Mouse (Mus musculus) limb, embryonic 10.5 days (tissue): ENCODE measurements around the gene Mlana. TPM values are rescaled to one million over a fixed set of nuclear protein-coding genes. Genes with fewer than 3 reads are reported as not detected.

Source experiments
- DNase-seq: peaks from one replicate; pipeline ENCODE4 v3.0.0-alpha.2; 2017; ENCODE audit warnings: low spot score
- H3K27ac ChIP-seq: fragments of 300-500 bp; sonication (generic); 2 replicates; pipeline ENCODE4 v1.5.1; 2016; ENCODE audit warnings: mild to moderate bottlenecking
- H3K27me3 ChIP-seq: fragments of 300-500 bp; sonication (generic); 2 replicates; pipeline ENCODE4 v1.6.1; 2016; ENCODE audit warnings: low read depth, mild to moderate bottlenecking; ENCODE audit not compliant: poor library complexity, severe bottlenecking
- H3K36me3 ChIP-seq: fragments of 300-500 bp; sonication (generic); 2 replicates; pipeline ENCODE4 v1.6.1; 2016; ENCODE audit warnings: mild to moderate bottlenecking, moderate library complexity
- H3K4me1 ChIP-seq: fragments of 300-500 bp; sonication (generic); 2 replicates; pipeline ENCODE4 v1.6.1; 2016
- H3K4me3 ChIP-seq: fragments of 300-500 bp; sonication (generic); 2 replicates; pipeline ENCODE4 v1.5.1; 2016; ENCODE audit warnings: mild to moderate bottlenecking, moderate library complexity
- H3K9me3 ChIP-seq: fragments of 300-500 bp; sonication (generic); replicated peaks from 2 replicates; pipeline ENCODE4 v1.6.1; 2016; ENCODE audit warnings: mild to moderate bottlenecking
- WGBS: fragments of 180-500 bp; shearing (Covaris S2); methylation state at CpG from one replicate; pipeline ENCODE4 v1.1.7; 2016; 5-methylcytosine and 5-hydroxymethylcytosine counted together
- polyA plus RNA-seq: library from polyadenylated mRNA; unstranded; fragments of >200 nt; fragmentation: Nextera tagmentation; extraction: Ambion mirVana; gene quantifications from 2 replicates; pipeline ENCODE4 v1.2.1, GENCODE M21; 2016

The Mlana gene
- polyA plus RNA-seq: not detected in 2 replicates

DNA sequence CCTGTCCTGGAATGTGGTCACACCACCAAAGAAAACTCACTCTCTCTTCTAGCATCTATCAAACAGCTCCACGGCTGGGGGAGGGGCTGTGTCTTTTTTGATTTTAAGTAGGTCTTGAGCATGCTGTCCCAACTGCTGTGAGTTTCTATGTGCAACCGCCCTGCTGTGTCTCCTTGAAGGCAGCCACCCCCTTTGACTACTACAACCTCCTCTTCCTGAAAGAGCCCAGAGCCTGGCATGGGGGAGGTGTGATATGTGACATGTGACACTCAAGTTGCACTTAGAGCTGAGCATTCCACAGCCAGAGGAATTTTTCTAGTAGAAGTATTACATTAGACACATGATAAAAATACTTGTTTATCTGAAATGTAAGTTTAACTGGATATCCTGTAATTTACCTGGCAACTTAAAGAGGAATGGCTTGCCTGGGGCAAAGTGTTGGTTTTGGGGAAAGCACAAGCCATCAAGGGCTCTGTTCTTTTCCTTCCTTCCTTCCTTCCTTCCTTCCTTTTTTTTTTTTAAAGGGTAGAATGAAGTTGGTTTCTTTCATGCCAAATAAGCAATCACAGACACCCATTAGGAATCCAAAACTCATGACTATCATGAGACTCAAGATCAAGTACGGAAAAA is at the start of gene Mlana:
Mlana (plus strand) TSS at position 580 of the 630 bp plus-strand sequence.
- no peaks in the 10 kb centered on the region for H3K9me3 ChIP-seq
- DNase-seq: no peak
- H3K27me3 ChIP-seq: no peaks in the 10 kb centered on the region
- H3K27ac ChIP-seq: no peak within 1 kb of the TSS
- H3K36me3 ChIP-seq: no peaks in the 10 kb centered on the region
- H3K4me1 ChIP-seq: peaks cover 19% of the 10 kb centered on the region
- no peak within 1 kb of the TSS for H3K4me3 ChIP-seq
- WGBS: 55% methylated on average over 3 of the region's 3 CpGs

GRCm38 (mm10) chr19:29648550-29648914 is 49.1 kb upstream of the Mlana start:
- peak overlapping the region; percentile 93; the same call in 1 of the 2 replicates for H3K27ac ChIP-seq
- no peak for DNase-seq
- no peaks in the 10 kb centered on the region for H3K27me3 ChIP-seq
- H3K9me3 ChIP-seq: no peaks in the 10 kb centered on the region
- H3K4me1 ChIP-seq: peaks cover 7% of the 10 kb centered on the region
- peak overlapping the region; percentile 79 for H3K4me3 ChIP-seq
- peaks cover 20% of the 10 kb centered on the region for H3K36me3 ChIP-seq
- 33% methylated on average over 4 of the region's 4 CpGs for WGBS

GRCm38 (mm10) chr19:29649683-29650082 is 47.9 kb upstream of the Mlana start:
- H3K27ac ChIP-seq: no peak overlapping the region
- no peaks in the 10 kb centered on the region for H3K9me3 ChIP-seq
- H3K36me3 ChIP-seq: peaks cover 16% of the 10 kb centered on the region
- peaks cover 10% of the 10 kb centered on the region for H3K4me1 ChIP-seq
- no peak overlapping the region for H3K4me3 ChIP-seq
- DNase-seq: no peak
- no peaks in the 10 kb centered on the region for H3K27me3 ChIP-seq
- 87% methylated on average over 1 of the region's 1 CpGs for WGBS

GRCm38 (mm10) chr19:29653768-29654265 is 43.8 kb upstream of the Mlana start:
- no peak overlapping the region for H3K4me3 ChIP-seq
- DNase-seq: no peak
- no peaks in the 10 kb centered on the region for H3K36me3 ChIP-seq
- no peak overlapping the region for H3K27ac ChIP-seq
- WGBS: 84% methylated on average over 9 of the region's 9 CpGs
- H3K27me3 ChIP-seq: no peaks in the 10 kb centered on the region
- peaks cover 22% of the 10 kb centered on the region; the same call in 1 of the 2 replicates for H3K4me1 ChIP-seq
- no peaks in the 10 kb centered on the region for H3K9me3 ChIP-seq

GRCm38 (mm10) chr19:29655148-29655547 is 42.5 kb upstream of the Mlana start:
- no peaks in the 10 kb centered on the region for H3K9me3 ChIP-seq
- peaks cover 22% of the 10 kb centered on the region; the same call in 1 of the 2 replicates for H3K4me1 ChIP-seq
- H3K4me3 ChIP-seq: no peak overlapping the region
- no peak overlapping the region for H3K27ac ChIP-seq
- DNase-seq: no peak
- H3K27me3 ChIP-seq: no peaks in the 10 kb centered on the region
- WGBS: 64% methylated on average over 6 of the region's 6 CpGs
- H3K36me3 ChIP-seq: no peaks in the 10 kb centered on the region

DNA sequence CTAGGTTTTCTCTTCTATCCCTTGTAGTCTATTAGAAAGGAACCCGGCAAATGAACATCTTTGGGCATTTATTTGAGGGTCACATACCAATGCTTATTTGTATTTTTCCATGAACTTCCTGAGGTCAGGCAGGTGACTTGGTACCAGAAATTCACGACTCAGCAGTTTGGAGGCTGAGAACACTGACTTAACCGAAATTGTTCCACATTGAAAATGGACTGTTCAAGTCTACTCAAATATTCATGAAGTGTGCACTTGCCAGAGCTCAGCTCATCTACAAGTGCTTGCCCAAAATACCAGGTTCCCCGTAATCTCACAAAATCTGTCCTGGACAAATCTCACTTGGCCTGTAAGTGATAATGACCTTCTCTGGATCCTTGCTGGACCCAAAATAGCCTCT is 41.6 kb upstream of the Mlana start:
- Histone ChIP-seq H3K9me3 (no peaks in the 10 kb centered on the region), H3K36me3 (no peaks in the 10 kb centered on the region), H3K4me1 (peaks cover 22% of the 10 kb centered on the region; the same call in 1 of the 2 replicates), H3K27me3 (no peaks in the 10 kb centered on the region), H3K4me3 (no peak overlapping the region), H3K27ac (peak overlapping the region; percentile 62; the same call in 1 of the 2 replicates)
- WGBS: 89% methylated on average over 4 of the region's 4 CpGs
- DNase-seq: no peak

DNA sequence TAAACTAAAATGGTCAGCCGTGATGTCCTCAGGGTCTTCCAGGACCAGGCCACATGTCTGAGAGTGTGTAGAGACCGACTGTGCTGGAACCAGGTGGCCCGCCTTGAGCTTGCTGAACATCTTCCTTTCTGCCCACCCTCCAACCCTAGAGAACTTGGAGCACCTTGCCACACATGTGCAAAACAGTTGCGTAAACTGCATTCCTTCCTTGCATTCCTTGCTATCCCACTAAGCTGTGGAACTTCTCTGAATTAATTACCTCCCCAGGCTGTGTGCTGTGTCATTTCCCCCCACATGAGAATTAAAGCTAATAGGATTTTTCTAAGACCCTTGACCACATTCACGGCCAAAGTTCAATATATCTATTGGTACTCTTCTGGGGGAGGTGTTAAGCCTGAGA is 41.0 kb upstream of the Mlana start:
- H3K4me3 ChIP-seq: no peak overlapping the region
- 87% methylated on average over 5 of the region's 5 CpGs for WGBS

DNA sequence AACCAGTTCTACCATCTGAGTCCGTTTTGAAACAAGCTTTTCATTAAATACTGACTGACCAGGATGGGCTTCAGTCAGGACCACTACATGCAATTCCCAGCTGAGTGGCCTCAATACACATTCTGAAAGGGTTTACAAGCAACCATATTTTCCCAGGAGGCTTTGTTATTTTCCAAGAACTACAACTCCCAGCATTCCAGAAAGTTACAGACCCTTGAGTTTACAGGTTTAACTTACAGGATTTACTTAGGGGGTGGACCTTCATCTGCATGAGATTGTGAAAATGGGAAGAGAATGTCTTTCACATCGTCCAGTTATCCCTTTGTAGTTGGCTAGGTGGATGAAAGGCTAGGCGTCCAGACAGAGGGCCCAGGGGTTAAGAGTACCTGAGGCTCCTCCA is 40.6 kb upstream of the Mlana start:
- WGBS: 65% methylated on average over 3 of the region's 3 CpGs

More for the DNA sequence above, 41.0 kb upstream of the Mlana start:
- Histone ChIP-seq H3K4me1 (peaks cover 22% of the 10 kb centered on the region; the same call in 1 of the 2 replicates), H3K27me3 (no peaks in the 10 kb centered on the region), H3K27ac (peak overlapping the region; percentile 62), H3K9me3 (no peaks in the 10 kb centered on the region), H3K36me3 (no peaks in the 10 kb centered on the region)
- no peak for DNase-seq

GRCm38 (mm10) chr19:29657558-29657957 is 40.1 kb upstream of the Mlana start:
- Histone ChIP-seq H3K4me3 (no peak overlapping the region), H3K4me1 (peaks cover 22% of the 10 kb centered on the region; the same call in 1 of the 2 replicates), H3K27ac (no peak overlapping the region), H3K9me3 (no peaks in the 10 kb centered on the region), H3K27me3 (no peaks in the 10 kb centered on the region), H3K36me3 (no peaks in the 10 kb centered on the region)
- WGBS: 88% methylated on average over 2 of the region's 2 CpGs
- no peak for DNase-seq

More for the DNA sequence above, 40.6 kb upstream of the Mlana start:
- no peak for DNase-seq
- H3K27ac ChIP-seq: no peak overlapping the region
- no peak overlapping the region for H3K4me3 ChIP-seq
- H3K36me3 ChIP-seq: no peaks in the 10 kb centered on the region
- H3K9me3 ChIP-seq: no peaks in the 10 kb centered on the region
- H3K4me1 ChIP-seq: peaks cover 22% of the 10 kb centered on the region; the same call in 1 of the 2 replicates
- H3K27me3 ChIP-seq: no peaks in the 10 kb centered on the region

GRCm38 (mm10) chr19:29658836-29659235 is 38.8 kb upstream of the Mlana start:
- H3K27ac ChIP-seq: no peak overlapping the region
- WGBS: 93% methylated on average over 4 of the region's 4 CpGs
- peaks cover 17% of the 10 kb centered on the region; the same call in 1 of the 2 replicates for H3K4me1 ChIP-seq
- H3K9me3 ChIP-seq: no peaks in the 10 kb centered on the region
- H3K4me3 ChIP-seq: no peak overlapping the region
- no peaks in the 10 kb centered on the region for H3K36me3 ChIP-seq
- no peak for DNase-seq
- H3K27me3 ChIP-seq: no peaks in the 10 kb centered on the region

- 74% methylated on average over 6 of the region's 6 CpGs for WGBS
- Histone ChIP-seq H3K9me3 (no peaks in the 10 kb centered on the region), H3K36me3 (no peaks in the 10 kb centered on the region), H3K4me3 (no peak overlapping the region), H3K27me3 (no peaks in the 10 kb centered on the region), H3K27ac (no peak overlapping the region), H3K4me1 (peaks cover 16% of the 10 kb centered on the region; the same call in 1 of the 2 replicates)
- no peak for DNase-seq
Observed at GRCm38 (mm10) chr19:29659705-29660104, 37.9 kb upstream of the Mlana start.

DNA sequence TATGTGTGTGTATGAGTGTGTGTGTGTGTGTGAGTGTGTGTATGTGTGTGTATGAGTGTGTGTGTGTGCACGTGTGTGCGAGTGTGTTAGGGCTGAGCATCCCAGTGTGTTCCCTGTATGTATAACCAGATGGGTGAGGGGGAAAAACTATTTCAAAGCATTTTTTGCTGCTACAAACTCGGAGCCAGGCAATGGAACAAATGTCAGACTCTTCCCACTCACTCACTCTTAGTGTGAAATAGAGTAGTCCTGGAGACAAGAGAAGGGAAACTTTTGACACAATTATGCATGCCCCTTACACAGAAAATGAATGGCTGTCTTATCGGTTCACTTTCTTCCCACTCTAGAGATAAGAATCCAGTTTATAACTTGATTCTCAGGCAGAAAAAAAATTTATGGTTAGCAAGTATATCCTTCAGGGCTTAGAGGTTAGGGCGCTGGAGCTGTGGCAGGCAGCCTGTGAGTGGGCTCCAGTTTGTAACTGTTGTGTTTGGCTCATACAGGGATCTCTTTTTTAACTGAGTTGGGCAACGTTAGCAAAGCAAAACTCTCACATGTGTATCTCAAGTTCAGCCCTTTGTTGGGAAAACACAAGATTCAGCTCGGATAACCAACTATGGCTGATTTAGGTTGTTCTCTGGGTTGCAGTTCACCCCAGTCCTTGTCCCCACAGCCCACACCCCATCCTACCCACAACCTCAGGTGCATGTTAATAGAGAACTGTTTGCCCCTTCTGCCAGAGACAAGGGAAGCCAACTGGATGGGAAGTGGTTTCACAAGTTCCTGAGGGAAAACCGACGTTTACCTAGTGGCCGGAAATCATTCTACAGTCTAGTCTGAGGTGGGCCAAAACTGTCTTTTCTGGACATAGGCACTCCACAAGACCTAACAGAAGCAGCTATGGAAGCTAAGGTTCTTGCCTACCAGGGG is 36.5 kb upstream of the Mlana start:
- DNase-seq: no peak
- 89% methylated on average over 10 of the region's 10 CpGs for WGBS
- no peaks in the 10 kb centered on the region for H3K27me3 ChIP-seq

More for the DNA sequence above, 36.5 kb upstream of the Mlana start:
- no peak overlapping the region for H3K27ac ChIP-seq
- no peaks in the 10 kb centered on the region for H3K9me3 ChIP-seq
- peaks cover 7% of the 10 kb centered on the region; the same call in 1 of the 2 replicates for H3K4me1 ChIP-seq
- no peaks in the 10 kb centered on the region for H3K36me3 ChIP-seq
- no peak overlapping the region for H3K4me3 ChIP-seq
